Mouse (Mus musculus) liver, postnatal 0 days (tissue): Measurements from ENCODE around the gene Pck2.

ENCODE experiments used
- CTCF ChIP-seq: sonication (generic); IDR thresholded peaks from 2 replicates; pipeline ENCODE4 v1.5.1; 2016; ENCODE audit warnings: antibody characterized with exemption, low read depth
- EP300 ChIP-seq: IDR thresholded peaks from 2 replicates; pipeline ENCODE4 v1.6.1; 2016; ENCODE audit warnings: antibody characterized with exemption, low read depth, mild to moderate bottlenecking

DNA sequence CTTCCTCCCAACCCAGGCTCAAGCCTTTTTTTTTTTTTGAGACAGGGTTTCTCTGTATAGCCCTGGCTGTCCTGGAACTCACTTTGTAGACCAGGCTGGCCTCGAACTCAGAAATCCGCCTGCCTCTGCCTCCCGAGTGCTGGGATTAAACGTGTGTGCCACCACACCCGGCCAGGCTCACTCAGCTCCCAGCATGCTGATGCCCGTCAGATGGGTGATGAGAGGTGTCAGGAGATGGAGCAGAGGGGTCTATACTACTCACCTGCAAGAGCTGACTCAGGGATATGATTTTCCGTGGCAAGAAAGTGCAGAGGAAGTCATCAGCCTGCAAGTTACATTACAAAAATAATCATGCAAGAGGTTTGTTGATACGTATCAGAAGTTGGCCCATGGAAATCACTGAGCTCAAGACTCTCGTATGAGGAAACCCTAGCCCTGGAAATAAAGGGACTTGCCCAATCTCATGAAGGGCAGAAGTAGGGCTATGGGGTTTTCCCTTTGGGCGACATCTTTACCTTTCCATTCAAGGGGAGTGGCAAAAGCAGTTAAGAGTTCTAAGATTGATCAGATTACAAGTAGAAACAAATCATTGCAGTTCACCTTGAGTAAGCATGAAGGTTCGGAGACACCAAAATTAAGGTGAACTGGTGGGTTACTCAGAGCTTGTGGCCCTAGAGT is 49.8 kb downstream of the Pck2 start:
- TF ChIP-seq CTCF (no peak), EP300 (no peak)
